9 mouse cellular contexts compared by ENCODE assay signal in the genomic region with DNA sequence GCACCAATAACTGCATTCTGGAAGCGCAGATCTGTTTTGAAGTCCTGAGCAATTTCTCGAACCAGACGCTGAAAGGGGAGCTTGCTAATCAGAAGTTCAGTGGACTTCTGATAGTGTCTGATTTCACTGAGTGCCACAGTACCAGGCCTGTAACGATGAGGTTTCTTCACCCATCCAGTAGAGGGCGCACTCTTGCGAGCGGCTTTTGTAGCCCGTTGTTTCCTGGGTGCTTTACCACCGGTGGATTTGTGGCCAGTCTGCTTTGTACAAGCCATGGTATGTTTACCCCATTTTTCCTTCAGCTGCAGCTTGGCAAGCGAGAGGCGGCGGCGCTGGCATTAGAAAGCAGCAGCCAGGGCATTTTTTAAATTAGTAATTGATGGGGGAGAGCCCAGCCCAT.
DNase-seq lines count a peak whose midpoint lies in the region.
"Had no signal": no experiment of that assay in that cellular context is flagged by ENCODE, and none has a peak within 500 bp of the region (broad histone marks: within the 10 kb centered on the region; RNA-seq: fewer than 3 reads in every experiment).

No protein-coding gene starts in this region.

- peak; percentile 24 for DNase-seq in embryo, embryonic 10.5 days (ENCODE audit: low spot score)
- no peak for DNase-seq in embryo, embryonic 10 days (ENCODE audit: low spot score)
- DNase-seq in urinary bladder, postnatal 14 days (ENCODE audit: low spot score) = peak; percentile 29
- no peak for DNase-seq in urinary bladder, adult 18-20 months (ENCODE audit: low spot score in 2 of 2)
- DNase-seq in lung, postnatal 25 days (ENCODE audit: low spot score) = peak; percentile 41
- DNase-seq in thymus, postnatal 36 days = peak; percentile 51 to 53
- no peak for DNase-seq in c-Kit-positive CD71-positive TER-119-positive erythroid progenitor cells, embryonic 14.5 days (ENCODE audit: low spot score)
- no peak for DNase-seq in urinary bladder, postnatal 4 days (ENCODE audit: low spot score in 2 of 2)
- DNase-seq: cerebellum, postnatal 25 days had no signal

Comparison
In these comparisons a context has a peak if more than half of its experiments do, and no peak if none do; other contexts are left out.
1. DNase-seq: peak in embryo, embryonic 10.5 days (single experiment), urinary bladder, postnatal 14 days (single experiment), lung, postnatal 25 days (single experiment) and thymus, postnatal 36 days (2 of 2); none in embryo, embryonic 10 days (single experiment), urinary bladder, adult 18-20 months (0 of 2), c-Kit-positive CD71-positive TER-119-positive erythroid progenitor cells, embryonic 14.5 days (single experiment) and urinary bladder, postnatal 4 days (0 of 2).